Mouse (Mus musculus) T-helper 1 cell (primary cell): ENCODE measurements around the gene Nxf1.

Experiments used
- in situ Hi-C: fragments of 300-600 bp; cut with MboI, MseI; formaldehyde crosslinking; loops from one replicate; pipeline ENCODE4 v1.15.1; 2025; ENCODE audit warnings: high pct_unique_total_duplicates

The Nxf1 gene

DNA sequence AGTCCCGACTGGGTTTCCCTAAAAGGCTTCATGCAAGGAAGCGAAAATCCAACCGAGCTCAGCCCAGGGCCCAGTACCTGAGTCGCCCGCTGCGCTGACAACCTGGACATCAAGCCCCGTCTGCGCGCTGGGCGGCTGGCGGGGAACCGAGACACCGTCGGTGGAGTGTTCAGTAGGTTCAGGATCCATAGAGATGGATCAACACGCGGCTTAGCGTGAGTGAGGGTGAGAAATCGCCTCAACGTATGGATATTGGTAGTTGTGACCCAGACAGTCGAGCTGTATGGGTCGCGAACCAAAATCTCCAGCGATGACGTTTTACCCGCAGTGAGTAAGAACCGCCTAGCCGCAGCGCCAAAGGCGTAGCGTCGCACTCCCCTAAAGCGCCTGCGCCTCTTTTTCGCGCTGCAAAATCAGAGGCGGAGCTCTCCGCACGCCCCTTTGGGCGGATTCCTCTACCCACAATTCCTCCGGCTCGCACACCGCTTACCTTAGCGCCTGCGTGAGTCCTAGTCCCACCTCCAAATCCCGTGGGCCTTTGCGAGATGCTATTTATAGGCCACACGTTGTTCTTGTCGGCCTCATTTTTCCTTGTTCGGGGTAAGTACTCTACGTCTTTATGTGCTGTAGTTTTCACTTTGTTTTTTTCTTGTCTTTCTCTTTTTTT, 33.8 kb upstream of the Nxf1 start, which contains the start of gene Slc3a2:
Gene Slc3a2, minus strand, starts transcription at position 463 of the 667 bp plus-strand sequence.
- in situ Hi-C loops = loop anchor here (25.0 kb wide), 1 partner anchor 1236 kb away; the partner anchor contains the start of genes Atl3 and Rtn3

- in situ Hi-C loops = loop anchor here (25.0 kb wide), 1 partner anchor 1236 kb away; the partner anchor contains the start of genes Atl3 and Rtn3
Measured at GRCm38 (mm10) chr19:8723574-8724346, 33.1 kb upstream of the Nxf1 start.

DNA sequence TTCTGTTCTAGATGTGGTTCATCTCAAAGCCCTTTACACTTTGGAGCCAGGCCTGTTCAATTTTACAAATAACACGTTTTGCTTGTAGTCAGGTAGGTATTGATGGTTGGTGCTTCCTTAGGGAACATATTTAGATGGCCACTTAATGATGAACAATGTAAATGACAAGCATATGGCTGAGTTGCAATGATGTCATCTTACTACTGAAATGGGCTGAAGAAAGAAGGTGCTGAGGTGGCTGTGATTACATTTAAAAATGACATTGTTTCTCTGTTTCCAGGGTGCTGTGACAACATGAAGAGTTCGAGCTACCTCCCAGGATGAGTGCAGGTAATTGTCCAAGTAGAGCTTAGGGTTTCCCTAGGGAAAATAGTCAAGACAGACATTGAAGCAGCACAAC, 32.5 kb upstream of the Nxf1 start:
- in situ Hi-C loops = loop anchor here (25.0 kb wide), 1 partner anchor 1237 kb away; the partner anchor contains the start of genes Atl3 and Rtn3

DNA sequence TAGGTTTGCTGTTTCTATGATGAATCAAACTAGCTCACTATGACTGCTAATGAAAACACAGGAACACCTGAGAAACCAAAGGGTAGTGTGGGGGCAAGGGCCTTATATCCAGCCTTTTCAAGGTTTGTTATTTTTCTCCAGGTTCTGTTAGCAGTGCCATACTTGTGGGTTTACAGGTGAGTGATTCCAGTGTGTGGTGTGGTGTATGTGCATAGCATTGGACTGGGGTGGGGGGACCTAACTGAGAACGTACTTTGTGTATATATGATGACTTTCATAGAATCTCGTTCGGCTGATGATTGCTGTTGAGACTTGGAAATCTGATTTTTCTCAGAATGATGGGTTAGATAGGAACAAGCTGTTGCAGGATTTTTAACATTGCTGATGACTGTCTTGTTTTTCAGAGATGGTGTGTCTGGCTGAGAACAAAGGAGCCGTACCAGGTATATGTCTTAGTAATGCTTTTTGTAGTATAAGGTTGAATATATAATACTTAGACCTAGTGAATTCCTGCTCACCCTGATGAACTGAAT, 31.7 kb upstream of the Nxf1 start:
- in situ Hi-C loops = loop anchor here (5.0 to 25.0 kb wide), 2 partner anchors 172 to 1688 kb away; partner anchors contain the start of genes Ganab and Stip1

DNA sequence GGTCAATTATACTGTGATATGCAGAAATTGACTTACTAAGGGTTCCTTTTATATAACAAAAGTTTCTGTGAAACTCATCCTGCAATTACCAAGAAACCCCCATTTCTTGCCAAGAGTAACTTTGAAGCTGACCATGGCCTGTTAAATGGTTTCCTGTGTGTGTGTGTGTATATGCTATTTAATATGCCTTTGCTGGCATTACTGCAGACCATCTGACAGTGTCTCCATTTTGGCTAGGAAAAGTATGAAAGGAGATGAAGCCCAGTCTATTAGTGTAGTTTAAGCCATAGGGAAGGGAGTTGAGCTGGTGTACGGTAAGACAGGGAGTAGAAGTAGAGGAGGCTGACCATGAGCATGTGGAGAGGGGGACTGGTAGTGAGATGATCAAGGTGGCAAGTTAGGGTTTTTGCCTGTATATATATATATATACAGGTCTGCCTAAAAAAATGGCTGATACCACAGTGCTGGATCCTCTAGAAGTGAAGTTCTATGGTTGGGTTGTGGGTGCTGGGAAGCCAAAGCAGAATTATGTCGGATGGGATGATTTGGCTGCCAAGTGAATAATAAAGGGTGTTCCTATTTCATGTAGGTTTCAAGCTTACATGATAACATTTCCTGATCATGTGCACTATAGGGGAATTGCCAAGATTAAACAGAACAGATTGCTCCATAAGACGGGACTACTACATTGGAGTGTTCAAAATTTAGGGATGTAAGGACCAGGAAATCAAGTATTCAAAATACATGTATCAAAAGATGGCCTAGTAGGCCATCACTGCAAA, 30.1 kb upstream of the Nxf1 start:
- in situ Hi-C loops = loop anchor here (5.0 to 25.0 kb wide), 2 partner anchors 171 to 1689 kb away; partner anchors contain the start of genes Ganab and Stip1

- in situ Hi-C loops = loop anchor here (5.0 to 25.0 kb wide), 2 partner anchors 170 to 1690 kb away; partner anchors contain the start of genes Ganab and Stip1
Measured at GRCm38 (mm10) chr19:8727495-8728114, 29.3 kb upstream of the Nxf1 start.

DNA sequence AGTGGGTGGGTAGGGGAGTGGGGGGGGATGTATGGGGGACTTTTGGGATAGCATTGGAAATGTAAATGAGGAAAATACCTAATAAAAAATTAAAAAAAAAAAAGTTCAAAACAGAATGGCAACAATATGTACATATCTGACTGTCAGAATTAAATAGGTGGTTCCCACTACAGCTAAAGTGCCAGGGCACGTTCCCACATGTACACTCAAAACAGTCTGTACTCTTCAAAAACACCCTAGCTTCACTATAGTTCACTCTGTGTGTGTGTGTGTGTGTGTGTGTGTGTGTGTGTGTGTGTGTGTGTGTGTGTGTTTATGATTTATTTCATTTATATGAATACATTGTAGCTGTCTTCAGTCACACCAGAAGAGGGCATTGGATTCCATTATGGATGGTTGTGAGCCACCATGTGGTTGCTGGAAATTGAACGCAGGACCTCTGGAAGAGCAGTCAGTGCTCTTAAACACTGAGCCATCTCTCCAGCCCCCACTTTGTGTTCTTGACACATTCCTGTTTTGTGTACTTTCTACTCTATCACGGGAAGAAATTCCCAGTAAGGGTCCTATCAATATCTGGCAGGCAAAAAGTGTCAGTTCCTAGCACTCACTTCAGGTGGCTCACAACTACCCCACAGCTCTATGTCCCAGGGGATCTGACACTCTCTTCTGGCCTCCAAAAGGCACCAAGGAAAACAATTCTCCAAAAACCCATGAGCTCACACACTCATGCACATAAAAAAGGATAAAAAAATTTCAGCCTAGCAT, 28.4 kb upstream of the Nxf1 start:
- in situ Hi-C loops = loop anchor here (5.0 to 25.0 kb wide), 2 partner anchors 169 to 1691 kb away; partner anchors contain the start of genes Ganab and Stip1

- in situ Hi-C loops = loop anchor here (25.0 kb wide), 1 partner anchor 1697 kb away; the partner anchor contains the start of gene Stip1
Measured at GRCm38 (mm10) chr19:8734334-8734733, 22.5 kb upstream of the Nxf1 start.

- in situ Hi-C loops = loop anchor here (25.0 kb wide), 1 partner anchor 1698 kb away; the partner anchor contains the start of gene Stip1
Measured at GRCm38 (mm10) chr19:8735389-8736159, 21.3 kb upstream of the Nxf1 start, which contains the start of gene Wdr74. Wdr74 (plus strand) TSS chr19:8735827.

DNA sequence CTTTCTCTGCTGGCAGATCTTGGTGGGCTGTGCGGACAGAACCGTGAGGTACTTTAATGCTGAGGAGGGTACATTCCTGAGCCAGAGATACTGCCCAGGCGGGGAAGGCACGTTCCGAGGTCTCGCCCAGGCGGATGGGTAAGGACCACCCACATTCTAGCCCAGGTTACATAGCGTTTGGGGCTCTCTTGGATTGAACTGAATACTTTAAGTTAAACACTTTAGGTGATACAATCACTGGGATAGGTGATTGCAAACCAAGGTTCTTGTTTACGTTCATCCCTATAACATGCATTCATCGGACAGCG, 20.8 kb upstream of the Nxf1 start:
- in situ Hi-C loops = loop anchor here (25.0 kb wide), 1 partner anchor 1699 kb away; the partner anchor contains the start of gene Stip1

- in situ Hi-C loops = loop anchor here (25.0 kb wide), 1 partner anchor 1702 kb away; the partner anchor contains the start of gene Stip1
Measured at GRCm38 (mm10) chr19:8738911-8739310, 18.0 kb upstream of the Nxf1 start.

GRCm38 (mm10) chr19:8739646-8740045, 17.2 kb upstream of the Nxf1 start:
- in situ Hi-C loops = loop anchor here (25.0 kb wide), 1 partner anchor 1702 kb away; the partner anchor contains the start of gene Stip1

- in situ Hi-C loops = loop anchor here (25.0 kb wide), 1 partner anchor 1703 kb away; the partner anchor contains the start of gene Stip1
Measured at GRCm38 (mm10) chr19:8740603-8741002, 16.3 kb upstream of the Nxf1 start, which contains the start of gene 1700092M07Rik. 1700092M07Rik (plus strand) TSS chr19:8740718.

- in situ Hi-C loops = loop anchor here (25.0 kb wide), 1 partner anchor 1704 kb away; the partner anchor contains the start of gene Stip1
Measured at GRCm38 (mm10) chr19:8741243-8741869, 15.5 kb upstream of the Nxf1 start, which contains the start of gene Stx5a. Stx5a (plus strand) TSS chr19:8741413.

DNA sequence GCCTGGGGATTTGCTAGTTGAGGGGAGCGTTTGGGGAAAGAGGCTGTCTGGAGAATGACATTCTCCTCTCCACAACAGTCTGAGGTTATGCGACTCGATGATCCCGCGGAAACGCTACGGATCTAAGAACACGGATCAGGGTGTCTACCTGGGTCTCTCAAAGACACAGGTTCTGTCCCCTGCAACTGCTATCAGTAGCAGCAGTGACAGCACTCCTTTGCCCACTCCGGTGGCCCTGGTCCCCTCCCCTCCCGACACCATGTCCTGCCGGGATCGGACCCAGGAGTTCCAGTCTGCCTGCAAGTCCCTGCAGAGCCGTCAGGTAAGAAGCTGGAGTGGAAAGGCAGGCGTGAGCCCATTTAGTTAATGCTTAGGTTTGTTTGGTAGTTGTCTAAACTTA, 14.7 kb upstream of the Nxf1 start:
- in situ Hi-C loops = loop anchor here (25.0 kb wide), 1 partner anchor 1705 kb away; the partner anchor contains the start of gene Stip1

- in situ Hi-C loops = loop anchor here (25.0 kb wide), 1 partner anchor 1708 kb away; the partner anchor contains the start of gene Stip1
Measured at GRCm38 (mm10) chr19:8745382-8745781, 11.5 kb upstream of the Nxf1 start.

GRCm38 (mm10) chr19:8747368-8747767, 9.5 kb upstream of the Nxf1 start:
- in situ Hi-C loops = loop anchor here (25.0 kb wide), 1 partner anchor 1710 kb away; the partner anchor contains the start of gene Stip1

DNA sequence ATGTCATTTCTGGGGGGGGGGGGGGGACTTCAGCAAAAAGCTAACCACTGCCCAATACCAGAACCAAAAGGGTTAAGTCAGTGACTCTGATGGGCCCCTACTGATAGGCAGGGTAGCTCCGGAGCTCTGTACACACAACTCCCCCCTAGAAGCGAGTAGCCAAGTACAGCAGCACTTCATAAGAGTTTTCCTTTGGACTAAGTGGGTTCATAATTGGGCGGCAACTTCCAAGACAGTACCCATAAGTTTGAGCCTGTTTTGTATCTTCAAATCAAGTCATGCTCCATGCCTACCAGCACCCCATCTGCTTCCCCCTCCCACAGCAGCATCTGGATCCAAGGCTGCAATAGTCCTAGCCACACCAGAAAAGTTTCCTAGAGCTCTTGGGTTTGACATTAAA, 1.2 kb upstream of the Nxf1 start:
- in situ Hi-C loops = loop anchor here (5.0 to 25.0 kb wide), 2 partner anchors 67 to 1982 kb away; partner anchors contain the start of genes Cd5 and Hnrnpul2
